Mouse (Mus musculus): Measurements from ENCODE around the gene Slc6a18. TPM values are rescaled to one million over a fixed set of nuclear protein-coding genes. Genes with fewer than 3 reads are reported as not detected.

Slc6a18 gene
- total RNA-seq, 2 experiments from 2014 or later, result 0.49 TPM; not detected in 1

Other genes with a start within 250 kb of the Slc6a18 start
- 1 to 10 TPM; 2.8 to 3.5 TPM for gene Lpcat1, start 210.8 kb downstream of the Slc6a18 start, total RNA-seq (2021)
- gene Slc6a3, start 141.3 kb downstream of the Slc6a18 start, total RNA-seq (2021), result not detected
- gene Clptm1l, start 74.0 kb downstream of the Slc6a18 start, total RNA-seq (2021), result 10 to 100 TPM; 30.6 to 37.1 TPM
- under 1 TPM; 0.31 to 0.32 TPM for gene Tert, start 51.1 kb downstream of the Slc6a18 start, total RNA-seq (2021)
- gene Slc6a19, start 26.8 kb upstream of the Slc6a18 start, total RNA-seq (2021), result under 1 TPM in 1 of 2 experiments, not detected in 1; 0.70 TPM
- 1 to 10 TPM; 3.6 to 8.0 TPM for gene Slc12a7, start 55.1 kb upstream of the Slc6a18 start, total RNA-seq (2021)
- 1 to 10 TPM; 1.0 to 2.3 TPM for gene Nkd2, start 169.6 kb upstream of the Slc6a18 start, total RNA-seq (2021)